Mouse (Mus musculus): Measurements from ENCODE around the gene Thumpd3.
A peak's percentile ranks its signal among the peaks of the same experiment; 100 is the strongest.

Gene Thumpd3

GRCm38 (mm10) chr6:113046041-113046975 is at the start of gene Thumpd3:
Thumpd3 (plus strand) TSS chr6:113046225.
- peak; percentile 98 for DNase-seq (ENCODE audit: low spot score)

- no peak for DNase-seq (ENCODE audit: low spot score)
Observed at GRCm38 (mm10) chr6:112999199-112999598, 46.8 kb upstream of the Thumpd3 start.

GRCm38 (mm10) chr6:113000666-113001287 is 45.2 kb upstream of the Thumpd3 start:
- peak; percentile 95 for DNase-seq (ENCODE audit: low spot score)

- no peak for DNase-seq (ENCODE audit: low spot score)
Observed at GRCm38 (mm10) chr6:113001719-113002118, 44.3 kb upstream of the Thumpd3 start.

GRCm38 (mm10) chr6:113003313-113004111 is 42.5 kb upstream of the Thumpd3 start:
- DNase-seq (ENCODE audit: low spot score) = no peak

- DNase-seq (ENCODE audit: low spot score) = no peak
Observed at GRCm38 (mm10) chr6:113006833-113007232, 39.2 kb upstream of the Thumpd3 start.

GRCm38 (mm10) chr6:113011886-113012285 is 34.1 kb upstream of the Thumpd3 start:
- no peak for DNase-seq (ENCODE audit: low spot score)

- DNase-seq (ENCODE audit: low spot score) = peak; percentile 81
Observed at GRCm38 (mm10) chr6:113012495-113012941, 33.5 kb upstream of the Thumpd3 start.

- no peak for DNase-seq (ENCODE audit: low spot score)
Observed at GRCm38 (mm10) chr6:113013550-113013949, 32.5 kb upstream of the Thumpd3 start.

- DNase-seq (ENCODE audit: low spot score) = no peak
Observed at GRCm38 (mm10) chr6:113017500-113018047, 28.5 kb upstream of the Thumpd3 start.

- no peak for DNase-seq (ENCODE audit: low spot score)
Observed at GRCm38 (mm10) chr6:113018139-113018538, 27.9 kb upstream of the Thumpd3 start.

- no peak for DNase-seq (ENCODE audit: low spot score)
Observed at GRCm38 (mm10) chr6:113024866-113025265, 21.2 kb upstream of the Thumpd3 start.

GRCm38 (mm10) chr6:113025774-113026173 is 20.3 kb upstream of the Thumpd3 start:
- DNase-seq (ENCODE audit: low spot score) = no peak

GRCm38 (mm10) chr6:113027446-113027845 is 18.6 kb upstream of the Thumpd3 start:
- no peak for DNase-seq (ENCODE audit: low spot score)

GRCm38 (mm10) chr6:113029006-113029405 is 17.0 kb upstream of the Thumpd3 start:
- no peak for DNase-seq (ENCODE audit: low spot score)

GRCm38 (mm10) chr6:113030553-113030952 is 15.5 kb upstream of the Thumpd3 start:
- DNase-seq (ENCODE audit: low spot score) = no peak

- DNase-seq (ENCODE audit: low spot score) = no peak
Observed at GRCm38 (mm10) chr6:113030970-113031660, 14.9 kb upstream of the Thumpd3 start.

GRCm38 (mm10) chr6:113032121-113032520 is 13.9 kb upstream of the Thumpd3 start:
- DNase-seq (ENCODE audit: low spot score) = no peak

- no peak for DNase-seq (ENCODE audit: low spot score)
Observed at GRCm38 (mm10) chr6:113033185-113033584, 12.8 kb upstream of the Thumpd3 start.

- no peak for DNase-seq (ENCODE audit: low spot score)
Observed at GRCm38 (mm10) chr6:113034466-113034865, 11.6 kb upstream of the Thumpd3 start.

GRCm38 (mm10) chr6:113036463-113037175 is 9.4 kb upstream of the Thumpd3 start:
- DNase-seq (ENCODE audit: low spot score) = no peak
